Mouse (Mus musculus) heart, adult 2 months (tissue): ENCODE data around the gene Ddx41. TPM values are rescaled to one million over a fixed set of nuclear protein-coding genes. Genes with fewer than 3 reads are reported as not detected.

Source experiments
- DNase-seq, 2 experiments: peaks; one replicate each; pipeline ENCODE4 v3.0.0; 2021
- H3K27ac ChIP-seq: fragments of 200-600 bp; 2 replicates; pipeline ENCODE4 v1.8.1; 2022
- H3K27me3 ChIP-seq: fragments of 200-500 bp; 2 replicates; pipeline ENCODE4 v1.6.1; 2012; ENCODE audit warnings: mild to moderate bottlenecking, low read length, inconsistent platforms, mixed read lengths; ENCODE audit not compliant: control insufficient read depth, insufficient read depth
- H3K36me3 ChIP-seq: fragments of 200-500 bp; 2 replicates; pipeline ENCODE4 v1.6.1; 2012; ENCODE audit warnings: low read length, inconsistent platforms; ENCODE audit not compliant: control insufficient read depth, insufficient read depth
- H3K4me1 ChIP-seq: fragments of 200-500 bp; 2 replicates; pipeline ENCODE4 v1.6.1; 2011; ENCODE audit warnings: low read length; ENCODE audit not compliant: control insufficient read depth, insufficient read depth
- H3K4me3 ChIP-seq: fragments of 200-600 bp; 2 replicates; pipeline ENCODE4 v1.8.1; 2022
- H3K79me2 ChIP-seq: fragments of 200-500 bp; replicated peaks from 2 replicates; pipeline ENCODE4 v1.6.1; 2012; ENCODE audit warnings: mild to moderate bottlenecking, inconsistent platforms, low read length, moderate library complexity, mixed read lengths; ENCODE audit not compliant: control insufficient read depth, insufficient read depth
- H3K9ac ChIP-seq: fragments of 200-500 bp; 2 replicates; pipeline ENCODE4 v1.6.1; 2012; ENCODE audit warnings: low read depth, mild to moderate bottlenecking, control low read depth, inconsistent platforms, low read length, mixed read lengths
- CTCF ChIP-seq: fragments of 200-600 bp; IDR thresholded peaks from 2 replicates; pipeline ENCODE4 v1.8.1; 2022; ENCODE audit warnings: antibody characterized with exemption, mild to moderate bottlenecking, moderate library complexity
- EP300 ChIP-seq: fragments of 200-500 bp; IDR thresholded peaks from 2 replicates; pipeline ENCODE4 v1.6.1; 2011; ENCODE audit warnings: low read depth, low read length, control low read depth; ENCODE audit not compliant: insufficient read depth
- POLR2A ChIP-seq: fragments of 200-500 bp; IDR thresholded peaks from 2 replicates; pipeline ENCODE4 v1.6.1; 2011; ENCODE audit warnings: mild to moderate bottlenecking, low read depth, low read length, control low read depth; ENCODE audit not compliant: insufficient read depth
- WGBS: fragments of 180-500 bp; shearing (Covaris S2); methylation state at CpG from one replicate; pipeline ENCODE4 v1.1.7; 2018; 5-methylcytosine and 5-hydroxymethylcytosine counted together
- intact Hi-C: fragments of 180-260 bp; cut with DNase I; formaldehyde crosslinking; loops from one replicate; pipeline ENCODE4 v1.15.1; 2025
- polyA plus RNA-seq: library from polyadenylated mRNA; depleted of rRNA; stranded (reverse); fragments of >200 nt; gene quantifications from 2 replicates; pipeline ENCODE4 v1.2.3, GENCODE M21; 2012
- total RNA-seq, 2 experiments: library from RNA; stranded (reverse); gene quantifications; 2 replicates each; pipeline ENCODE4 v1.2.3; 2021

The Ddx41 gene
- total and polyA plus RNA-seq, 3 experiments, result 13.0 to 21.1 (median 13.9) TPM

- 62% methylated on average over 16 of the region's 16 CpGs for whole genome bisulfite sequencing
- no peaks in the 10 kb centered on the region for H3K27me3 ChIP-seq
- no peak overlapping the region for H3K27ac ChIP-seq
- peaks cover 11% of the 10 kb centered on the region for H3K4me1 ChIP-seq
- peak in 1 of 2 experiments; percentile 14 for DNase-seq
- intact Hi-C loops, result no loop called here
- no peak overlapping the region for H3K4me3 ChIP-seq
- TF ChIP-seq CTCF (no peak), POLR2A (no peak), EP300 (no peak)
- H3K79me2 ChIP-seq, result no peaks in the 10 kb centered on the region
- H3K9ac ChIP-seq, result no peak overlapping the region
- H3K36me3 ChIP-seq, result no peaks in the 10 kb centered on the region
These were observed 10.5 kb downstream of the Ddx41 start for GRCm38 (mm10) chr13:55525733-55526553.

GRCm38 (mm10) chr13:55523951-55524600 is 12.4 kb downstream of the Ddx41 start:
- Histone ChIP-seq H3K4me3 (no peak overlapping the region), H3K27ac (no peak overlapping the region; the same call in 1 of the 2 replicates), H3K9ac (no peak overlapping the region), H3K79me2 (no peaks in the 10 kb centered on the region), H3K4me1 (peaks cover 12% of the 10 kb centered on the region), H3K36me3 (no peaks in the 10 kb centered on the region), H3K27me3 (no peaks in the 10 kb centered on the region; the same call in 1 of the 2 replicates)
- intact Hi-C loops, result no loop called here
- no peak for TF ChIP-seq EP300
- TF ChIP-seq CTCF, result no peak
- no peak for TF ChIP-seq POLR2A
- DNase-seq, result peak in 1 of 2 experiments; percentile 20
- 74% methylated on average over 23 of the region's 23 CpGs for WGBS

GRCm38 (mm10) chr13:55523278-55523677 is 13.2 kb downstream of the Ddx41 start:
- WGBS, result 37% methylated on average over 17 of the region's 17 CpGs
- Histone ChIP-seq H3K27ac (peak overlapping the region; percentile 69), H3K9ac (no peak overlapping the region), H3K27me3 (no peaks in the 10 kb centered on the region; the same call in 1 of the 2 replicates), H3K79me2 (no peaks in the 10 kb centered on the region), H3K4me1 (peaks cover 12% of the 10 kb centered on the region), H3K4me3 (no peak overlapping the region), H3K36me3 (no peaks in the 10 kb centered on the region)
- intact Hi-C loops, result no loop called here
- peak; percentile 64 to 74 for DNase-seq
- TF ChIP-seq POLR2A, result no peak
- TF ChIP-seq EP300, result no peak
- TF ChIP-seq CTCF, result no peak

GRCm38 (mm10) chr13:55522730-55523129 is 13.7 kb downstream of the Ddx41 start:
- Histone ChIP-seq H3K27me3 (no peaks in the 10 kb centered on the region; the same call in 1 of the 2 replicates), H3K9ac (no peak overlapping the region), H3K4me1 (peaks cover 12% of the 10 kb centered on the region), H3K79me2 (no peaks in the 10 kb centered on the region), H3K4me3 (no peak overlapping the region), H3K36me3 (no peaks in the 10 kb centered on the region), H3K27ac (peak overlapping the region; percentile 69)
- intact Hi-C loops, result no loop called here
- WGBS, result 41% methylated on average over 8 of the region's 8 CpGs
- no peak for TF ChIP-seq CTCF
- no peak for TF ChIP-seq POLR2A
- TF ChIP-seq EP300, result no peak
- DNase-seq, result peak; percentile 33 to 40

GRCm38 (mm10) chr13:55519606-55520005 is 16.9 kb downstream of the Ddx41 start:
- 38% methylated on average over 4 of the region's 4 CpGs for WGBS
- H3K4me1 ChIP-seq, result peaks cover 12% of the 10 kb centered on the region
- no peak overlapping the region for H3K9ac ChIP-seq
- H3K27ac ChIP-seq, result no peak overlapping the region
- no peaks in the 10 kb centered on the region for H3K79me2 ChIP-seq
- no peak for DNase-seq
- H3K4me3 ChIP-seq, result no peak overlapping the region
- TF ChIP-seq POLR2A (no peak), CTCF (no peak), EP300 (no peak)
- H3K27me3 ChIP-seq, result no peaks in the 10 kb centered on the region; the same call in 1 of the 2 replicates
- intact Hi-C loops, result no loop called here
- no peaks in the 10 kb centered on the region for H3K36me3 ChIP-seq

- intact Hi-C loops, result loop anchor here (1.0 kb wide), 2 partner anchors 99 to 112 kb away; no protein-coding TSS in a partner anchor
- H3K4me1 ChIP-seq, result peaks cover 5% of the 10 kb centered on the region
- peak; percentile 82 to 91 for DNase-seq
- H3K9ac ChIP-seq, result no peak overlapping the region
- no peak; the same call in 1 of the 2 replicates for TF ChIP-seq CTCF
- TF ChIP-seq EP300, result peak; percentile 76; the same call in 1 of the 2 replicates
- no peak for TF ChIP-seq POLR2A
- WGBS, result 2% methylated on average over 5 of the region's 5 CpGs
- no peaks in the 10 kb centered on the region for H3K79me2 ChIP-seq
- no peaks in the 10 kb centered on the region for H3K36me3 ChIP-seq
- H3K27ac ChIP-seq, result no peak overlapping the region
- H3K27me3 ChIP-seq, result no peaks in the 10 kb centered on the region; the same call in 1 of the 2 replicates
- H3K4me3 ChIP-seq, result no peak overlapping the region
These were observed 19.5 kb downstream of the Ddx41 start for GRCm38 (mm10) chr13:55516955-55517354.
